In genomic region chr17:30635367-30635766, GRCm38 (mm10) we compare ENCODE assay signal across 10 mouse cellular contexts. TPM values are rescaled to one million over a fixed set of nuclear protein-coding genes. Genes with fewer than 3 reads are reported as not detected.
DNase-seq lines count a peak whose midpoint lies in the region; ATAC-seq and TF ChIP-seq lines count a peak whose summit lies in the region.
"Had no signal": no experiment of that assay in that cellular context is flagged by ENCODE, and none has a peak within 500 bp of the region (broad histone marks: within the 10 kb centered on the region; RNA-seq: fewer than 3 reads in every experiment).

No protein-coding gene starts in this region.

- no peak for ATAC-seq in forebrain, embryonic 12.5 days (ENCODE audit: low FRiP score)
- no peak for ATAC-seq in forebrain, embryonic 16.5 days
- ATAC-seq in heart, embryonic 13.5 days (ENCODE audit: extremely low read depth, insufficient number of reproducible peaks, low FRiP score, low TSS enrichment), result no peak
- ATAC-seq in liver, embryonic 11.5 days (replicated peaks; ENCODE audit: low FRiP score), result no peak; the same call in 1 of the 2 replicates
- ATAC-seq in stomach, postnatal 0 days (ENCODE audit: low FRiP score, low TSS enrichment), result peak; percentile 56; the same call in 1 of the 2 replicates

- no peaks in the 10 kb centered on the region; the same call in 1 of the 2 replicates for H3K27me3 ChIP-seq in forebrain, embryonic 12.5 days
- no peaks in the 10 kb centered on the region for H3K27me3 ChIP-seq in forebrain, embryonic 16.5 days (replicated peaks; ENCODE audit: control insufficient read depth, insufficient read depth, low read length)
- H3K27me3 ChIP-seq in heart, embryonic 13.5 days (replicated peaks), result no peaks in the 10 kb centered on the region
- H3K27me3 ChIP-seq in liver, embryonic 11.5 days (replicated peaks; ENCODE audit: control insufficient read depth, insufficient read depth, low read length), result no peaks in the 10 kb centered on the region
- no peaks in the 10 kb centered on the region for H3K27me3 ChIP-seq in stomach, postnatal 0 days (ENCODE audit: control insufficient read depth, insufficient read depth, low read length)
- H3K27me3 ChIP-seq: CH12.LX had no signal

- in situ Hi-C loops in ES-E14 (cut with MboI; ENCODE audit: low sequenced_read_pairs in 2 of 2, unreplicated experiment in 2 of 2), result no loop called here

- no peak for TF ChIP-seq EP300 in stomach, postnatal 0 days (optimal IDR thresholded peaks at IDR 0.05)

- H3K27ac ChIP-seq in forebrain, embryonic 12.5 days, result no peak overlapping the region
- no peak overlapping the region for H3K27ac ChIP-seq in forebrain, embryonic 16.5 days (ENCODE audit: low read length)
- H3K27ac ChIP-seq in ES-E14 (ENCODE audit: insufficient read depth, low read depth, low read length, poor library complexity, severe bottlenecking), result no peak overlapping the region
- H3K27ac ChIP-seq in heart, embryonic 13.5 days (replicated peaks), result no peak overlapping the region
- H3K27ac ChIP-seq in liver, embryonic 11.5 days (ENCODE audit: low read depth, low read length), result no peak overlapping the region
- no peak overlapping the region for H3K27ac ChIP-seq in stomach, postnatal 0 days (replicated peaks)

- H3K9me3 ChIP-seq in forebrain, embryonic 12.5 days, result no peaks in the 10 kb centered on the region
- H3K9me3 ChIP-seq in forebrain, embryonic 16.5 days (ENCODE audit: control insufficient read depth, low read length), result no peaks in the 10 kb centered on the region
- no peaks in the 10 kb centered on the region for H3K9me3 ChIP-seq in ES-E14 (ENCODE audit: control insufficient read depth, insufficient read depth, low read depth, low read length)
- H3K9me3 ChIP-seq in heart, embryonic 13.5 days, result no peaks in the 10 kb centered on the region
- no peaks in the 10 kb centered on the region for H3K9me3 ChIP-seq in liver, embryonic 11.5 days (ENCODE audit: control insufficient read depth, low read length)
- H3K9me3 ChIP-seq in stomach, postnatal 0 days (ENCODE audit: control insufficient read depth, low read length), result no peaks in the 10 kb centered on the region

- no peak overlapping the region for H3K9ac ChIP-seq in forebrain, embryonic 12.5 days
- no peak overlapping the region for H3K9ac ChIP-seq in forebrain, embryonic 16.5 days (replicated peaks; ENCODE audit: low read depth, low read length)
- 0 out of 2 replicates have a peak overlapping the region, but pooled peaks have one; percentile 12 for H3K9ac ChIP-seq in ES-E14 (ENCODE audit: insufficient read depth, low read depth, low read length, poor library complexity, severe bottlenecking)
- H3K9ac ChIP-seq in heart, embryonic 13.5 days, result peak overlapping the region; percentile 48
- no peak overlapping the region for H3K9ac ChIP-seq in liver, embryonic 11.5 days (ENCODE audit: low read depth, low read length)
- no peak overlapping the region for H3K9ac ChIP-seq in stomach, postnatal 0 days (ENCODE audit: low read length)

- H3K4me2 ChIP-seq in forebrain, embryonic 12.5 days, result peak overlapping the region; percentile 31
- no peak overlapping the region for H3K4me2 ChIP-seq in forebrain, embryonic 16.5 days (ENCODE audit: low read length)
- H3K4me2 ChIP-seq in heart, embryonic 13.5 days, result peak overlapping the region; percentile 65
- peak overlapping the region; percentile 30 for H3K4me2 ChIP-seq in liver, embryonic 11.5 days
- peak overlapping the region; percentile 43 for H3K4me2 ChIP-seq in stomach, postnatal 0 days (replicated peaks; ENCODE audit: low read depth)

- DNase-seq in ES-E14 (ENCODE audit: low read depth, low spot score), result peak; percentile 98
- peak; percentile 54 for DNase-seq in liver, embryonic 11.5 days (ENCODE audit: low spot score)
- DNase-seq in stomach, postnatal 0 days (ENCODE audit: low spot score), result peak; percentile 40
- no peak for DNase-seq in adipocyte (ENCODE audit: low spot score)
- DNase-seq in cerebellum, adult 9-11 months, result no peak

- H3K36me3 ChIP-seq in forebrain, embryonic 12.5 days (replicated peaks), result no peaks in the 10 kb centered on the region
- H3K36me3 ChIP-seq in forebrain, embryonic 16.5 days (ENCODE audit: control insufficient read depth, insufficient read depth), result no peaks in the 10 kb centered on the region
- peaks cover 14% of the 10 kb centered on the region; the same call in 1 of the 2 replicates for H3K36me3 ChIP-seq in ES-E14 (ENCODE audit: control insufficient read depth, insufficient read depth, low read length, poor library complexity, severe bottlenecking)
- no peaks in the 10 kb centered on the region for H3K36me3 ChIP-seq in heart, embryonic 13.5 days
- no peaks in the 10 kb centered on the region for H3K36me3 ChIP-seq in liver, embryonic 11.5 days (ENCODE audit: control insufficient read depth, insufficient read depth, low read length)
- H3K36me3 ChIP-seq in stomach, postnatal 0 days (ENCODE audit: control insufficient read depth, insufficient read depth, low read length), result no peaks in the 10 kb centered on the region

- TF ChIP-seq CTCF in stomach, postnatal 0 days (IDR thresholded peaks at IDR 0.05; ENCODE audit: low read depth), result no peak

- H3K4me3 ChIP-seq in forebrain, embryonic 12.5 days (replicated peaks), result no peak overlapping the region
- no peak overlapping the region for H3K4me3 ChIP-seq in forebrain, embryonic 16.5 days (replicated peaks; ENCODE audit: low read length)
- peak overlapping the region; percentile 53 to 71 for H3K4me3 ChIP-seq in ES-E14 (ENCODE audit: insufficient read depth in 1 of 2, low read depth in 1 of 2, low read length in 2 of 2, poor library complexity in 1 of 2, severe bottlenecking in 1 of 2)
- peak overlapping the region; percentile 47 for H3K4me3 ChIP-seq in heart, embryonic 13.5 days
- H3K4me3 ChIP-seq in liver, embryonic 11.5 days (ENCODE audit: low read depth, low read length), result no peak overlapping the region
- peak overlapping the region; percentile 33 for H3K4me3 ChIP-seq in stomach, postnatal 0 days (ENCODE audit: low read depth, low read length)
- H3K4me3 ChIP-seq: erythroblast, embryonic 14.5 days had no signal

- H3K4me1 ChIP-seq in forebrain, embryonic 12.5 days, result peaks cover 9% of the 10 kb centered on the region; the same call in 1 of the 2 replicates
- H3K4me1 ChIP-seq in forebrain, embryonic 16.5 days (replicated peaks; ENCODE audit: control insufficient read depth, insufficient read depth, low read length), result no peaks in the 10 kb centered on the region
- peaks cover 2 to 24% of the 10 kb centered on the region in 2 experiments; a peak in 3 of 4 replicates for H3K4me1 ChIP-seq in ES-E14 (ENCODE audit: control insufficient read depth in 2 of 2, insufficient read depth in 2 of 2, low read length in 2 of 2, poor library complexity in 1 of 2)
- H3K4me1 ChIP-seq in heart, embryonic 13.5 days, result peaks cover 10% of the 10 kb centered on the region
- H3K4me1 ChIP-seq in liver, embryonic 11.5 days (replicated peaks; ENCODE audit: control insufficient read depth, insufficient read depth, low read length), result peaks cover 8% of the 10 kb centered on the region
- H3K4me1 ChIP-seq in stomach, postnatal 0 days (replicated peaks; ENCODE audit: control insufficient read depth, insufficient read depth), result no peaks in the 10 kb centered on the region

- WGBS in forebrain, embryonic 12.5 days, result 21% methylated on average over 15 of the region's 17 CpGs
- 29% methylated on average over 17 of the region's 17 CpGs for WGBS in forebrain, embryonic 16.5 days
- 16% methylated on average over 15 of the region's 17 CpGs for WGBS in heart, embryonic 13.5 days
- 30% methylated on average over 17 of the region's 17 CpGs for WGBS in liver, embryonic 11.5 days
- WGBS in stomach, postnatal 0 days, result 27% methylated on average over 15 of the region's 17 CpGs

TF ChIP-seq in ES-E14, 5 proteins besides CTCF, POLR2A, EP300 and RAD21:
- no peak for TF ChIP-seq HCFC1 (IDR thresholded peaks at IDR 0.05; ENCODE audit: borderline replicate concordance, insufficient read depth, low read length)
- TF ChIP-seq ZNF384 (IDR thresholded peaks at IDR 0.05; ENCODE audit: low read depth, low read length), result 0 out of 2 replicates have a peak, but pooled peaks have one; percentile 23
- no peak for TF ChIP-seq MAFK (IDR thresholded peaks at IDR 0.05; ENCODE audit: insufficient read depth, low read depth, low read length)
- TF ChIP-seq CHD2 (IDR thresholded peaks at IDR 0.05; ENCODE audit: low read depth, low read length), result no peak; the same call in 1 of the 2 replicates
- no peak for TF ChIP-seq ZC3H11A (IDR thresholded peaks at IDR 0.05; ENCODE audit: borderline replicate concordance, low read depth, low read length)

RNA-seq across cellular contexts. Expression of gene Glo1, which starts 8.7 kb away (rescaled TPM):
- 233 and 241 TPM in 2 replicates for polyA plus RNA-seq in forebrain, embryonic 12.5 days (2016; fragmentation: Nextera tagmentation; extraction: Ambion mirVana)
- 156 and 176 TPM in 2 replicates for polyA plus RNA-seq in forebrain, embryonic 16.5 days (2015; fragmentation: Nextera tagmentation; extraction: Ambion mirVana)
- 283 and 284 TPM in 2 replicates for total RNA-seq in ES-E14 (2012; rRNA removed)
- 194 and 205 TPM in 2 replicates for polyA plus RNA-seq in heart, embryonic 13.5 days (2015; fragmentation: Nextera tagmentation; extraction: Ambion mirVana)
- 310 and 314 TPM in 2 replicates for polyA plus RNA-seq in liver, embryonic 11.5 days (2014; fragmentation: Nextera tagmentation; extraction: Ambion mirVana)
- polyA plus RNA-seq in stomach, postnatal 0 days (2015; fragmentation: Nextera tagmentation; extraction: Ambion mirVana), result 172 and 190 TPM in 2 replicates

RNA-seq across cellular contexts. Expression of gene Dnah8, which starts 11.2 kb away (rescaled TPM):
- polyA plus RNA-seq in forebrain, embryonic 12.5 days (2016; fragmentation: Nextera tagmentation; extraction: Ambion mirVana), result 0.98 and 1.4 TPM in 2 replicates
- 1.6 and 2.0 TPM in 2 replicates for polyA plus RNA-seq in forebrain, embryonic 16.5 days (2015; fragmentation: Nextera tagmentation; extraction: Ambion mirVana)
- total RNA-seq in ES-E14 (2012; rRNA removed), result 19.5 and 28.0 TPM in 2 replicates
- polyA plus RNA-seq in heart, embryonic 13.5 days (2015; fragmentation: Nextera tagmentation; extraction: Ambion mirVana), result 1.4 and 2.1 TPM in 2 replicates
- polyA plus RNA-seq in liver, embryonic 11.5 days (2014; fragmentation: Nextera tagmentation; extraction: Ambion mirVana), result 4.4 and 4.7 TPM in 2 replicates
- polyA plus RNA-seq in stomach, postnatal 0 days (2015; fragmentation: Nextera tagmentation; extraction: Ambion mirVana), result 0.47 and 0.92 TPM in 2 replicates

RNA-seq across cellular contexts. Expression of gene Btbd9, which starts 59.1 kb away (rescaled TPM):
- polyA plus RNA-seq in forebrain, embryonic 12.5 days (2016; fragmentation: Nextera tagmentation; extraction: Ambion mirVana), result 79.8 and 85.9 TPM in 2 replicates
- polyA plus RNA-seq in forebrain, embryonic 16.5 days (2015; fragmentation: Nextera tagmentation; extraction: Ambion mirVana), result 141 and 147 TPM in 2 replicates
- 28.2 and 34.8 TPM in 2 replicates for total RNA-seq in ES-E14 (2012; rRNA removed)
- 43.1 and 44.4 TPM in 2 replicates for polyA plus RNA-seq in heart, embryonic 13.5 days (2015; fragmentation: Nextera tagmentation; extraction: Ambion mirVana)
- 28.6 and 33.4 TPM in 2 replicates for polyA plus RNA-seq in liver, embryonic 11.5 days (2014; fragmentation: Nextera tagmentation; extraction: Ambion mirVana)
- 32.9 and 34.6 TPM in 2 replicates for polyA plus RNA-seq in stomach, postnatal 0 days (2015; fragmentation: Nextera tagmentation; extraction: Ambion mirVana)

Comparison
In these comparisons a context has a peak if more than half of its experiments do, and no peak if none do; other contexts are left out.
1. H3K4me3 ChIP-seq: peak in ES-E14 (2 of 2), heart, embryonic 13.5 days (single experiment) and stomach, postnatal 0 days (single experiment); none in forebrain, embryonic 12.5 days (single experiment), forebrain, embryonic 16.5 days (single experiment) and liver, embryonic 11.5 days (single experiment).
2. H3K9ac ChIP-seq: peak in ES-E14 (single experiment) and heart, embryonic 13.5 days (single experiment); none in forebrain, embryonic 12.5 days (single experiment), forebrain, embryonic 16.5 days (single experiment), liver, embryonic 11.5 days (single experiment) and stomach, postnatal 0 days (single experiment).
3. DNase-seq: peak in ES-E14 (single experiment), liver, embryonic 11.5 days (single experiment) and stomach, postnatal 0 days (single experiment); none in adipocyte (single experiment) and cerebellum, adult 9-11 months (single experiment).